Mouse (Mus musculus) liver, embryonic 14.5 days (tissue): ENCODE measurements around the gene Atpaf2. TPM values are rescaled to one million over a fixed set of nuclear protein-coding genes. Genes with fewer than 3 reads are reported as not detected.
A peak's percentile ranks its signal among the peaks of the same experiment; 100 is the strongest.

Experiments used
- ATAC-seq: fragments of 200-750 bp; cut with Nextera tagmentation; 2 replicates; pipeline ENCODE4 v1.8.0; 2017; ENCODE audit warnings: moderate number of reproducible peaks, mild to moderate bottlenecking, moderate library complexity; ENCODE audit not compliant: insufficient read depth
- DNase-seq, 3 experiments: peaks; one replicate each; pipeline ENCODE4 v3.0.0-alpha.2; 2012 to 2013; ENCODE audit warnings: low read depth in 3 of 3, low spot score in 3 of 3
- H3K27ac ChIP-seq: fragments of 300-500 bp; sonication (generic); 2 replicates; pipeline ENCODE4 v1.5.1; 2014; ENCODE audit warnings: moderate library complexity, mild to moderate bottlenecking, control low read depth, inconsistent platforms
- H3K27me3 ChIP-seq: fragments of 300-500 bp; sonication (generic); 2 replicates; pipeline ENCODE4 v1.6.1; 2014; ENCODE audit warnings: mild to moderate bottlenecking, low read length, moderate library complexity; ENCODE audit not compliant: control insufficient read depth, insufficient read depth
- H3K36me3 ChIP-seq: fragments of 300-500 bp; sonication (generic); replicated peaks from 2 replicates; pipeline ENCODE4 v1.6.1; 2014; ENCODE audit warnings: low read depth; ENCODE audit not compliant: control insufficient read depth, insufficient read depth
- H3K4me1 ChIP-seq, 2 experiments: fragments of 200-500 bp in 1 of 2; fragments of 300-500 bp in 1 of 2; sonication (generic) in 1 of 2; replicated peaks; 2 replicates each; pipeline ENCODE4 v1.6.1; 2012 to 2014; ENCODE audit warnings: antibody characterized with exemption in 1 of 2, inconsistent platforms in 1 of 2, low read length in 1 of 2; ENCODE audit not compliant: control insufficient read depth in 2 of 2, insufficient read depth in 2 of 2
- H3K4me2 ChIP-seq: fragments of 300-500 bp; sonication (generic); 2 replicates; pipeline ENCODE4 v1.6.1; 2014; ENCODE audit warnings: low read depth, mild to moderate bottlenecking, control low read depth, moderate library complexity
- H3K4me3 ChIP-seq, 2 experiments: fragments of 200-500 bp in 1 of 2; fragments of 300-500 bp in 1 of 2; sonication (generic) in 1 of 2; 2 replicates each; pipeline ENCODE4 v1.5.1; 2012 to 2014; ENCODE audit warnings: low read depth in 2 of 2, low read length in 2 of 2, mild to moderate bottlenecking in 2 of 2, control low read depth in 1 of 2, inconsistent platforms in 1 of 2, moderate library complexity in 1 of 2; ENCODE audit not compliant: insufficient read depth in 1 of 2
- H3K9ac ChIP-seq: fragments of 300-500 bp; sonication (generic); replicated peaks from 2 replicates; pipeline ENCODE4 v1.6.1; 2014; ENCODE audit warnings: mild to moderate bottlenecking, control low read depth, moderate library complexity
- H3K9me3 ChIP-seq: fragments of 300-500 bp; sonication (generic); 2 replicates; pipeline ENCODE4 v1.6.1; 2016; ENCODE audit warnings: low read length, mixed read lengths; ENCODE audit not compliant: control insufficient read depth
- CTCF ChIP-seq: IDR thresholded peaks from 2 replicates; pipeline ENCODE4 v1.5.1; 2016; ENCODE audit warnings: antibody characterized with exemption, low read depth, control low read depth
- EP300 ChIP-seq: IDR thresholded peaks from 2 replicates; pipeline ENCODE4 v1.6.1; 2016; ENCODE audit warnings: antibody characterized with exemption, low read depth
- WGBS: fragments of 180-500 bp; shearing (Covaris S2); extraction: QIAGEN DNeasy Blood & Tissue Kit; methylation state at CpG from one replicate; pipeline ENCODE4 v1.1.7; 2014; ENCODE audit not compliant: insufficient replicate concordance; 5-methylcytosine and 5-hydroxymethylcytosine counted together
- polyA plus RNA-seq, 2 experiments: library from polyadenylated mRNA; depleted of rRNA in 1 of 2; stranded (reverse) in 1 of 2; unstranded in 1 of 2; fragments of >200 nt; fragmentation: Nextera tagmentation in 1 of 2; extraction: Ambion mirVana in 1 of 2; gene quantifications; 2 replicates each; pipeline versions ENCODE4 v1.2.1 to v1.2.3; 2012 to 2014

Gene Atpaf2
- polyA plus RNA-seq, 2 experiments, result 19.4 to 25.2 TPM

DNA sequence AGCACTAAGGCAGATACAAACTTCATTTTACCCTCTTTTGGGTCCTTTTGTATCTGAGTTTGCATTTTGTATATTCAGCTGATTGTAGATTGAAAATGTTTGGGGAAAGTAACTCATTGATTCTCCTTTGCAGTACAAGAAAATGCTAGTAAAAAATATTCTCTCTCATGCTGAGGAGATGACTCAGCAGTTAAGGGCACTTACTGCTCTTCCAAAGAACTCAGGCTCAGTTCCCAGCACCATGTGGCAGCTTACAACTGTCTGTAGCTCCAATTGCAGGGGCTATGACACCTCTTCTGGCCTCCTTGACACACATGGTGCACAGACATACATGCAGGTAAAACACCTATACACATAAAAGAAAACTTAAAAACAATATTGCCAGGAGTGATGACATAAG lies 15.2 kb upstream of the Atpaf2 start:
- Histone ChIP-seq H3K4me3 (no peak overlapping the region), H3K27me3 (no peaks in the 10 kb centered on the region), H3K4me1 (peaks cover 2 to 6% of the 10 kb centered on the region in 2 experiments; a peak in 3 of 4 replicates), H3K4me2 (no peak overlapping the region), H3K9me3 (no peaks in the 10 kb centered on the region), H3K27ac (no peak overlapping the region), H3K36me3 (peaks cover 22% of the 10 kb centered on the region), H3K9ac (no peak overlapping the region)
- TF ChIP-seq EP300 (no peak), CTCF (no peak)
- DNase-seq (no peak), ATAC-seq (no peak)

GRCm38 (mm10) chr11:60427628-60428027 lies 9.4 kb upstream of the Atpaf2 start:
- H3K4me2 ChIP-seq, result no peak overlapping the region
- no peaks in the 10 kb centered on the region for H3K9me3 ChIP-seq
- DNase-seq, result no peak
- no peaks in the 10 kb centered on the region for H3K4me1 ChIP-seq
- no peak overlapping the region for H3K9ac ChIP-seq
- no peak overlapping the region for H3K27ac ChIP-seq
- peaks cover 4% of the 10 kb centered on the region; the same call in 1 of the 2 replicates for H3K36me3 ChIP-seq
- no peaks in the 10 kb centered on the region for H3K27me3 ChIP-seq
- WGBS, result 70% methylated on average over 3 of the region's 3 CpGs
- TF ChIP-seq CTCF (no peak), EP300 (no peak)
- ATAC-seq, result no peak
- H3K4me3 ChIP-seq, result no peak overlapping the region

DNA sequence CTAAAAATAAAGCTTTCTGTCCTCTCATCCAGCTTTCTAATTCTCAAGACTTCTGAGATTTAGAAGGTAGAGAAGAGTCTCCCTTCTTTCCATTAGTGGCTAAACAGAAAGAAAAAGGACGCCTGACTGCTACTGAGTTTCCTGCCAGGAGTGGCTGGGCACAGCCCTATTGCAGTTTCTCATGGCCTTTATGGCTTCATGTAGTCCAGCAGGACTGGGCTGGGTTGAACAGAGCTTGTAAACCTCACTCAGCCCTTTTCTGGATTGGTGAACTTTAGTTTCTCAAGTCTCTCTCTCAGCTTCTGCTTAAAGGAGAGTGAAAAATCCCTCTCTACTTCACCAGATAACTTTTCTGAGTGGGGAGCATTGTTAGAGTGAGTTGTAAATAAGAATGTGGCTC lies 8.2 kb upstream of the Atpaf2 start:
- 70% methylated on average over 1 of the region's 1 CpGs for WGBS
- ATAC-seq (no peak), DNase-seq (no peak)
- Histone ChIP-seq H3K9ac (no peak overlapping the region), H3K4me3 (no peak overlapping the region), H3K4me1 (no peaks in the 10 kb centered on the region), H3K4me2 (no peak overlapping the region), H3K36me3 (no peaks in the 10 kb centered on the region), H3K27ac (no peak overlapping the region), H3K9me3 (no peaks in the 10 kb centered on the region), H3K27me3 (no peaks in the 10 kb centered on the region)
- TF ChIP-seq CTCF (no peak), EP300 (no peak)

DNA sequence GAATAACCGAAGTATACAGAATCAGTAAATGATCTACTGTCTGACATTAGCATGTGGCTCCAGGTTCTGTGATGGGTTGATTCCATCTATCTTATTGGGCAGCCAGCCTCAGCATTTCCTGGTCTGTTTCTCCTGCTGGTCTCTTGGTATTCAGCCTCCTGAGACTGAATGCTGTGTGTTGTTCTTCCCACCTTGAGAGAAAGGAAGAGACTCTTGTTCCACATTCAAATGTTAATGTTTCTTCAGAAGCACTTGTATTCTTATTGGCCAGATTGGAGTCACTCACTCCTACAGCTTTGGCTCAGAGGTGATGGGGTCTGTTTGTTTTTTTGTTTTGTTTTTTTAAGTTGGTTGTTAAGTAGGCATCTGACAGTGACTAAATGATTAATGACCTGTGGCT lies 4.7 kb upstream of the Atpaf2 start:
- H3K9ac ChIP-seq, result no peak overlapping the region
- TF ChIP-seq CTCF (no peak), EP300 (no peak)
- no peak overlapping the region for H3K4me3 ChIP-seq
- H3K9me3 ChIP-seq, result no peaks in the 10 kb centered on the region
- H3K27ac ChIP-seq, result no peak overlapping the region
- WGBS, result 67% methylated on average over 1 of the region's 1 CpGs
- H3K4me1 ChIP-seq, result peaks cover 9 to 10% of the 10 kb centered on the region in 2 experiments
- ATAC-seq (no peak), DNase-seq (no peak)
- H3K4me2 ChIP-seq, result no peak overlapping the region
- no peaks in the 10 kb centered on the region for H3K27me3 ChIP-seq
- H3K36me3 ChIP-seq, result no peaks in the 10 kb centered on the region

- Histone ChIP-seq H3K9me3 (no peaks in the 10 kb centered on the region), H3K4me3 (no peak overlapping the region), H3K36me3 (no peaks in the 10 kb centered on the region), H3K4me1 (peaks cover 9 to 10% of the 10 kb centered on the region in 2 experiments), H3K27ac (no peak overlapping the region), H3K9ac (no peak overlapping the region), H3K27me3 (no peaks in the 10 kb centered on the region), H3K4me2 (no peak overlapping the region)
- ATAC-seq (no peak), DNase-seq (no peak)
- WGBS, result 67% methylated on average over 5 of the region's 6 CpGs
- no peak for TF ChIP-seq EP300
- 0 out of 2 replicates have a peak, but pooled peaks have one; percentile 18 for TF ChIP-seq CTCF
Observed at GRCm38 (mm10) chr11:60422046-60422668, 3.9 kb upstream of the Atpaf2 start.
